Mouse (Mus musculus) G1E-ER4 (cell line): Measurements from ENCODE around the gene Zfp398. TPM values are rescaled to one million over a fixed set of nuclear protein-coding genes. Genes with fewer than 3 reads are reported as not detected.

Source experiments
- GATA1 ChIP-seq: IDR thresholded peaks from one replicate; pipeline ENCODE4 v1.8.0; 2012; ENCODE audit warnings: low read length, inconsistent platforms
- polyA plus RNA-seq: library from polyadenylated mRNA; stranded (reverse); fragments of >175 nt; gene quantifications from 2 replicates; pipeline ENCODE4 v1.2.3, GENCODE M21; 2012

The Zfp398 gene
- polyA plus RNA-seq, result 5.2 and 6.1 TPM in 2 replicates

DNA sequence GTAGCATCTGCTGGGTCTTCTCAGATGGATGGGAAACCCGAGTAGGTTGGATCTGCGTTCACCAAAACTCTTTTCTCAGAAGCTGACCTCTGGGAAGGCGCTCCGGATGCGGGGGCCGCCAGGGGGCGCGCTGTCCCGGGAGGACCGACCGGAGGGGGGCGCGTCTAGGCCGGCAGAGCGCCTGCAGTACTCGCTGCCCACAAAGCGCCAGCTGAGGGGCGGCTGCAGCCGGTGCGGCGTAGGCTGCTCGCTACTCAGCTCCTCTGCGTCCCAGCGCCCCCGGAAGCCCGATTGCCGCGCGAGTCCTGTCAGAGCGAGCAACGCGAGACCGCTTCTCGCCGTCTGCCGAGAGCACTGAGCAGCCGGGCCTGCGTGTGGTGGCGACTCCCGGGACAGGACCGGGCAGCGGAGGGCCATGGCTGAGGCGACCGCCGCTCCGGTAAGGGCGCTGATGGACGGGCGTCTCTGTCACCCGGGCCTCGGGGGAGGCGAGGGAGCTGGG, at the start of gene Zfp398:
Zfp398 (plus strand) TSS at position 180 of the 502 bp plus-strand sequence.
- no peak for TF ChIP-seq GATA1

- TF ChIP-seq GATA1, result no peak
Measured at GRCm38 (mm10) chr6:47787941-47788736, 47.3 kb upstream of the Zfp398 start.

GRCm38 (mm10) chr6:47788821-47789220, 46.6 kb upstream of the Zfp398 start:
- TF ChIP-seq GATA1, result no peak

DNA sequence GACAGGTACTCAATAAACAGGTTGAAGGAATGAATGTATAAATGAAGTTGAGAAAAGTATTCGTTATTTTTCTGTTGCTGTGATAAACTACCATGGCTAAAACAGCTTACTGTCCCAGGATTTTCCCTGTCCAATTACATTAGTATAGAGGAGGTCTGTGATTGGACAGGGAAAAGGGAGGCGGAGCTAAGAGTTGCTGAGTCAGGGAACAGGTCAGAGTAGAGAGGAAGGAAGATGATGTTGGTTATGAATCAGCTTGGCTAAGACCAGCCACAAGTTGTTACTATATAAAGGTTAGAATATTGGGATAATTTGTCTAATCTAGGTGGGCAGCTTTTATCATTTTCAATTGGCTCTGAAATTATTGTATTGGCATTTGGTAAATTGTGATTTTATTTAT, 44.7 kb upstream of the Zfp398 start:
- no peak for TF ChIP-seq GATA1

DNA sequence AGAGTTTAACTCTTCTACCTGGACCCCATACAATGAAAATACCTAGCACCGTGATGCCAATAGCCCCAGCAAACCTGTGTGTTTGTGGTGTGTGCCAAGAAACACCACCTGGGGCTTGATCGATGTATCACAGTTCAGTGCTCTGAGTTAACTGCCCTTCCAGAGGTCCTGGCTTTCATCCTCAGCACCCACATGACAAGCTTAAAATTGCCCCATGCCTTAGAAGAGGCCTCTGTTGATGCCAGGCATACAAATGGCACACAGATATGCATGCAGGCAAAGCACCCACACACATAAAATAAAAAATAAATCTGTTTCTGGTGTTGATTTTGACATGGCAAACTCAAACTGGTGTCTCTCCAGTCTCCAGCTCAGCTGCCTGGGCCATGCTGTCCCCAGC, 42.9 kb upstream of the Zfp398 start:
- TF ChIP-seq GATA1, result no peak

DNA sequence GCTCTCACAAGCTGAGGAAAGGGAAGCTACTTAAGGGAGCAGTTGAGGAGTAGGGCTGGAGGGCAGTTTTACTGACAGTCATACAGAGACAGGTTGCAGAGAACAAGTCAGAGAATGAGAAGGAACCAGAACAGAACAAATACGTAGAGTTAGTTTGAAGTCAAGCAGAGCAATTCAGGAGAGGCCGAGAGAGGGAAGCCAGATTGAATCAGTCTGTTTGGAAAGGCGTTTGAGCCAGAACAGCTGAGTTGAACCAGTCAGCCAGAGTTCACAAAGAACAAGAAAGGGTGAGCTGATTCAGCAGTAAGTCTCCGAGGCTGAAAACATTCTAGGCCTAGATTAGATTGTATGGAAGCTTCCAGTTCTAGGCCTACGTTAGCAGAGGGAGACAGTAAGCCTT, 42.2 kb upstream of the Zfp398 start:
- no peak for TF ChIP-seq GATA1

DNA sequence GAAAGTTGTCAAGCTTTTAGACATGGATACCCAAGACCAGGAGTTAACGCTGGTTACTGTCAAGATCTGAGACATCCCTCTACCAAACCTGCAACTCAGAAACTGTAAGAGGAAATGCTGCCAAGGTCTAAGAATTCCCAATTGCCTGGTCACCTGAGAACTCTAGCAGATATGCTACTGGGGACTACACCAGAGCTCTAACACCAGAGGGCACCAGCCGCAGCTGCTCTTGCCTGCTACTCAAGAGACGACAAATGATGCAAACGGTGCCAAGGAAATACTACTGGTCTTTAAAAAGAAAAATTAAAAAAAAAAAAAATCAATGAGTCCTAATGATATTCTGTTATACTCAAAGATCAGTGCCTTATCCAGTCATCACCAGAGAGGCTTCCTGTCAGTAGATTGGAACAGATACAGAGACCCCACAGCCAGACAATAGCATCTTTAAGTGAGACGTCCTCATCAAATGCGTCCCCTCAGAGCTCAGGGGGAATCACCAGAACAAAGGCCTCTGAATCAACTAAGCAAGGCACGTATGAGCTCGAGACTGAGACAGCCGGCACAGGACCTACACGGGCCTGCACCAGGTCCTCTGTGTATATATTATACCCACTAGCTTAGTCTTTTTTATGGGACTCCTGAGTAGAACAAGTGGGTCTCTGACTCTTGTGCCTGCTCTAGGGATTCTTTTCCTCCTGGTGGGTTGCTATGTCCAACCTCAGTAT, 41.2 kb upstream of the Zfp398 start:
- no peak for TF ChIP-seq GATA1

DNA sequence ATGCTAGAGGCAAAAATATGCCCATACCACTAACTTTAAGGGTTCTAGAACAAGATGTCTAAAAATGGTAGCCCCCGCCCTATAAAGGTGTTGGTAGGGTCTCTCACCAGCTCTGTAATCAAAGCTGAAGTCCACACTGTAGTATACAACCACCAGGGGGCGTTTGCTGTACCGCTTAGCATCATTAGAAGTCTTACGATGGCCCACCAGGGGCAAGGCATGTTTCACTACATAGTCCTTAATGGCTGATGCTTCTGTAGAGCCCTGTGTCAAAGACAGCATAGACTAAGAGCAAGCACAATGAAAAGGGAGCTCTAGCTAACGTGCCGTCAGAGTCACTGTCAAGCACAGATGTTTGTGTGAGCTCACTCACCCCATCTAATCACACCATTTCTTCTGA, 36.4 kb upstream of the Zfp398 start:
- no peak for TF ChIP-seq GATA1

DNA sequence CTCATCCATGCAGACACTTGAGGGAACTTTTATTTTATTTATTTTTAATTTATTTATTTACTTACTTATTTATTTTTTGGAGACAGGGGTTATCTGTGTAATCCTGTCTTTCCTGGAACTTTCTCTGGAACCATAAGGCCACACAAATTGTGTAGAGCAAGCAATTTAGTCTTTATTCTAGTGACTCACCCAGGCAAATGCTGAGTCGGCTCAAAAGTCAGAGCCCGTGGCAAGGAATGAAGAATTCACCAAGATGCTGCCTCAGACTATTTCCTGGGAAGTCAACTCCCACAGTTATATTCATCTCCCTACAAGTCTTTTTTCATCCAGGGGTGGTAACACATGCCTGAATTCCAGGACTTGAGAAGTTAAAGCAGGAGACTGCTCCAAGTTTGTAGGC, 29.9 kb upstream of the Zfp398 start:
- no peak for TF ChIP-seq GATA1

DNA sequence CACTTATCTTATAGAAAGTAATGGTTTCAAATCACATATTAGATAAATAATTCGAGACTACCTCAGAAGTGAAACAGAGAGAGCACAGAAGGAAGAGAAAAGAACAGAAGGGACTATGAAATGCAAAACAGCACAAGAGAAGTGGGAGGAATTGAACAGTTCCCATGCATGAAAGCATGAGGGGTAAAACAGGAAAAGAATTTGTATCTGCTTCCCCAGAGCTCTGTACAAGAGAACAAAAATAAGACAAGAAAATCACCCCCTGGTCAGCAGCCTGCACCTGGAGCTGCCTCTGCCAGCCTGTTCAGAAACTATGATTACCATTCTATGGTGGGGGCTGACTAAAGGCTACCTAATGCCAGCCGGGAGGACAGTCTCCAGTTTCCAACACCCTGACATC, 28.0 kb upstream of the Zfp398 start:
- TF ChIP-seq GATA1, result no peak

GRCm38 (mm10) chr6:47808545-47808944, 26.9 kb upstream of the Zfp398 start:
- TF ChIP-seq GATA1, result no peak

- no peak for TF ChIP-seq GATA1
Measured at GRCm38 (mm10) chr6:47809053-47809452, 26.4 kb upstream of the Zfp398 start.

GRCm38 (mm10) chr6:47810181-47810580, 25.3 kb upstream of the Zfp398 start:
- TF ChIP-seq GATA1, result no peak

DNA sequence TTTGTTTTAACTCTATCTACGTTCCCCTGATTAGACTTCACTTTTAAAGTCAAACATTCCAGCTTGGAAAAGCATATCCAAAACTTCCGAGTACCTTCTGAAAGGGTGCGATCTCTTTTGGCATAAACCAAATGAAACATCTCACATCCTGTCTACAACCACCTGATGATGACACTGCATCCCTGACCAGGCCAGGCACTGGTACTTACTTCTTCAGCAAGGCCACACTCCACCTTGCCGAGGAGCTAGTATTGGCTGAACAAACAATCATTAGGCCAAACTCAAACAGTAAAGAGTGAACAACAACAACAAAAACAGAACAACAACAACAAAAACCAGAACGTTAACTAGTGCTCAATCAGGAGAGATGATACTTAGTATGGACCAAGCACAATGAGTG, 24.1 kb upstream of the Zfp398 start:
- no peak for TF ChIP-seq GATA1

GRCm38 (mm10) chr6:47812271-47812915, 23.1 kb upstream of the Zfp398 start:
- TF ChIP-seq GATA1, result no peak

GRCm38 (mm10) chr6:47813257-47813878, 22.1 kb upstream of the Zfp398 start, which contains the start of gene Pdia4:
Gene Pdia4, minus strand, starts transcription at chr6:47813430.
- no peak for TF ChIP-seq GATA1
